Mouse (Mus musculus) heart, adult 2 months (tissue): ENCODE measurements around the gene Gm14403. TPM values are rescaled to one million over a fixed set of nuclear protein-coding genes. Genes with fewer than 3 reads are reported as not detected.
"Not testable (repeated sequence)": the region's sequence is repeated elsewhere in the genome, so short reads cannot be mapped to it uniquely, and the experiment has no call there.

Experiments used
- DNase-seq, 2 experiments: peaks; one replicate each; pipeline ENCODE4 v3.0.0; 2021
- H3K27ac ChIP-seq: fragments of 200-600 bp; 2 replicates; pipeline ENCODE4 v1.8.1; 2022
- H3K27me3 ChIP-seq: fragments of 200-500 bp; 2 replicates; pipeline ENCODE4 v1.6.1; 2012; ENCODE audit warnings: mild to moderate bottlenecking, low read length, inconsistent platforms, mixed read lengths; ENCODE audit not compliant: control insufficient read depth, insufficient read depth
- H3K36me3 ChIP-seq: fragments of 200-500 bp; 2 replicates; pipeline ENCODE4 v1.6.1; 2012; ENCODE audit warnings: low read length, inconsistent platforms; ENCODE audit not compliant: control insufficient read depth, insufficient read depth
- H3K4me1 ChIP-seq: fragments of 200-500 bp; 2 replicates; pipeline ENCODE4 v1.6.1; 2011; ENCODE audit warnings: low read length; ENCODE audit not compliant: control insufficient read depth, insufficient read depth
- H3K4me3 ChIP-seq: fragments of 200-600 bp; 2 replicates; pipeline ENCODE4 v1.8.1; 2022
- H3K79me2 ChIP-seq: fragments of 200-500 bp; replicated peaks from 2 replicates; pipeline ENCODE4 v1.6.1; 2012; ENCODE audit warnings: mild to moderate bottlenecking, inconsistent platforms, low read length, moderate library complexity, mixed read lengths; ENCODE audit not compliant: control insufficient read depth, insufficient read depth
- H3K9ac ChIP-seq: fragments of 200-500 bp; 2 replicates; pipeline ENCODE4 v1.6.1; 2012; ENCODE audit warnings: low read depth, mild to moderate bottlenecking, control low read depth, inconsistent platforms, low read length, mixed read lengths
- CTCF ChIP-seq: fragments of 200-600 bp; IDR thresholded peaks from 2 replicates; pipeline ENCODE4 v1.8.1; 2022; ENCODE audit warnings: antibody characterized with exemption, mild to moderate bottlenecking, moderate library complexity
- EP300 ChIP-seq: fragments of 200-500 bp; IDR thresholded peaks from 2 replicates; pipeline ENCODE4 v1.6.1; 2011; ENCODE audit warnings: low read depth, low read length, control low read depth; ENCODE audit not compliant: insufficient read depth
- POLR2A ChIP-seq: fragments of 200-500 bp; IDR thresholded peaks from 2 replicates; pipeline ENCODE4 v1.6.1; 2011; ENCODE audit warnings: mild to moderate bottlenecking, low read depth, low read length, control low read depth; ENCODE audit not compliant: insufficient read depth
- WGBS: fragments of 180-500 bp; shearing (Covaris S2); methylation state at CpG from one replicate; pipeline ENCODE4 v1.1.7; 2018; 5-methylcytosine and 5-hydroxymethylcytosine counted together
- intact Hi-C: fragments of 180-260 bp; cut with DNase I; formaldehyde crosslinking; loops from one replicate; pipeline ENCODE4 v1.15.1; 2025
- polyA plus RNA-seq: library from polyadenylated mRNA; depleted of rRNA; stranded (reverse); fragments of >200 nt; gene quantifications from 2 replicates; pipeline ENCODE4 v1.2.3, GENCODE M21; 2012; rRNA removed
- total RNA-seq, 2 experiments: library from RNA; stranded (reverse); gene quantifications; 2 replicates each; pipeline ENCODE4 v1.2.3; 2021

Gene Gm14403
- total and polyA plus RNA-seq, 3 experiments, result 5.2 to 86.5 (median 78.2) TPM

DNA sequence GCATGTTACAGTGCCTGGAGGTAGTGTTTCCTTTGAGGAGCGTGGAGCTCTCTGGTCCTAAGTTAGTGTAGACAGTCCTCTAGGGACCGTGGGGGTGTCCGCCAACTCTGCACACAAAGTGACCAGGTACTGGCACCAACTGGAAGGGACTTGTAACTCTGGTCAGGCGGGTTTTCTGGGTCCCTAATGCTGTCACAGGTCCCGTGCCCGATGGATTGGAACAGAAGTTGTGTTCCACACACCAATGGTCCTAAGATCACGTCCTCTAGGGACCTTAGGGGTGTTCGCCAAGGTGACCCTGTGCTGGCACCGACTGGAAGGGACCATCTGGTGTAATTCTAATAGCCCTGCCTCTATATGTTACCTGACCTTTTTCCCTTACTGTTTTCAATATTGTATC is 37.9 kb downstream of the Gm14403 start:
- WGBS, result 65% methylated on average over 9 of the region's 9 CpGs
- intact Hi-C loops, result loop anchor here (5.0 kb wide), 1 partner anchor 464 kb away; the partner anchor contains the start of gene Gm14401
- Histone ChIP-seq H3K27me3 (no peaks in the 10 kb centered on the region), H3K36me3 (no peaks in the 10 kb centered on the region), H3K4me1 (no peaks in the 10 kb centered on the region), H3K4me3 (no peak overlapping the region), H3K27ac (no peak overlapping the region), H3K9ac (no peak overlapping the region), H3K79me2 (no peaks in the 10 kb centered on the region)
- no peak for DNase-seq
- TF ChIP-seq EP300 (no peak), CTCF (no peak), POLR2A (no peak)

DNA sequence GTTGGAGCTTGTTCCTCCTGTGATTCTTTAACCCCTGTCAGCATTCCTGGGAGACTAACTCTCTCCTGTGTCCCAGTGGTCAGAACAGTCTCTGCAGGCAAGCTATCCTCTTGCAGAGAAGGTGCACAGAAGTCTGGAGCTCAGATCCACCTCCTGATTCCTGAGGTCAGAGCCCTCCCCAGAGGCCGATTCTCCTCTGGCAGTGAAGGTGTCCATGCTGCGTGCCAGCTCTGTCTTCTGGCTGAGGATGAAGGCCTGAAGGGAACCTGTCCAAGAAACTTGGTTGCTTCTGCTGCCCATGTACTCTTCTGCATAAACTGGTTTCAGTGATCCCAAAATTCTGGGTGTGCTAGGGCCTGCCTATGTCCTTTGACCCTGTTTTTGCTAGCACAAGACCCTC is 39.1 kb downstream of the Gm14403 start:
- intact Hi-C loops, result loop anchor here (5.0 kb wide), 1 partner anchor 465 kb away; the partner anchor contains the start of gene Gm14401
- H3K4me3 ChIP-seq, H3K79me2 ChIP-seq, H3K9ac ChIP-seq, H3K36me3 ChIP-seq, H3K4me1 ChIP-seq, H3K27ac ChIP-seq, DNase-seq, H3K27me3 ChIP-seq: not testable (repeated sequence)
- 72% methylated on average over 2 of the region's 2 CpGs for WGBS

DNA sequence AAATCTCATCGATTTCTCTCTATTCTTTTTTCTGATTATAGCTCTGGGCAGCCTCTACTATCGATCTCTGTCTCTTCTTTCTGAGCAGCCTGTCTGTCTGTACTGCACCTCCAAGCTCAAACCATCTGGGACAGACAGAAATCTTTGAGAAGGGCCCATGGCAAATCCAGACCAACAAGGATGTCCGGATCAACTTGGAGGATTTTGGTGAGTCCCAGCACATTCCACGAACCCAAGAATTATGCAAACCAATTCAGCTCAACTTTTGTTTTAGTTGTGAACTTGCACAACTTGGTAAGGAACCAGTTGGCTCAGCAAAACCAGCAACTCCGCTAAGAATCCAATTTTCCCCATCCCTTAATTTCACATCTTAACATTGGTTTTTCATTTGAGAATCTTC is 39.7 kb downstream of the Gm14403 start:
- not testable (repeated sequence) for H3K27ac ChIP-seq, H3K27me3 ChIP-seq, H3K9ac ChIP-seq, H3K36me3 ChIP-seq, DNase-seq, H3K79me2 ChIP-seq, H3K4me1 ChIP-seq, H3K4me3 ChIP-seq
- WGBS, result 65% methylated on average over 5 of the region's 5 CpGs
- intact Hi-C loops, result loop anchor here (5.0 kb wide), 1 partner anchor 465 kb away; the partner anchor contains the start of gene Gm14401

GRCm38 (mm10) chr2:177555261-177555660 is 57.2 kb downstream of the Gm14403 start:
- H3K4me3 ChIP-seq, H3K27me3 ChIP-seq, intact Hi-C loops, H3K79me2 ChIP-seq, DNase-seq, H3K9ac ChIP-seq, H3K27ac ChIP-seq, H3K36me3 ChIP-seq, H3K4me1 ChIP-seq: not testable (repeated sequence)
- WGBS, result no CpG with 5 or more reads among the region's 1 CpGs

Other genes with a start within 250 kb of the Gm14403 start
- gene Gm14409, start 231.2 kb upstream of the Gm14403 start, total RNA-seq, result 1 to 10 TPM; 1.8 to 1.9 TPM
- gene Gm14409, start 231.2 kb upstream of the Gm14403 start, polyA plus RNA-seq, result not detected in 2 replicates
- gene Gm14412, start 173.9 kb upstream of the Gm14403 start, total RNA-seq, result under 1 TPM; 0.97 to 0.98 TPM
- gene Gm14412, start 173.9 kb upstream of the Gm14403 start, polyA plus RNA-seq, result 0.08 and 0.32 TPM in 2 replicates
- gene Gm14418, start 99.9 kb upstream of the Gm14403 start, total RNA-seq, result 10 to 100 TPM; 15.6 to 16.9 TPM
- 1.0 and 1.4 TPM in 2 replicates for gene Gm14418, start 99.9 kb upstream of the Gm14403 start, polyA plus RNA-seq
- 100 to 1,000 TPM; 531 to 741 TPM for gene Zfp970, start 33.5 kb upstream of the Gm14403 start, total RNA-seq
- gene Zfp970, start 33.5 kb upstream of the Gm14403 start, polyA plus RNA-seq, result 13.3 and 48.9 TPM in 2 replicates
- not detected for gene Gm14406, start 80.0 kb downstream of the Gm14403 start, total RNA-seq
- not detected in 2 replicates for gene Gm14406, start 80.0 kb downstream of the Gm14403 start, polyA plus RNA-seq